Mouse (Mus musculus) midbrain, embryonic 14.5 days (tissue): ENCODE measurements around the gene Clasp2. TPM values are rescaled to one million over a fixed set of nuclear protein-coding genes. Genes with fewer than 3 reads are reported as not detected.
"Not testable (repeated sequence)": the region's sequence is repeated elsewhere in the genome, so short reads cannot be mapped to it uniquely, and the experiment has no call there.

Source experiments
- ATAC-seq: fragments of 200-750 bp; cut with Nextera tagmentation; 2 replicates; pipeline ENCODE4 v1.8.0; 2017; ENCODE audit warnings: moderate number of reproducible peaks, moderate library complexity; ENCODE audit not compliant: low FRiP score, low TSS enrichment
- DNase-seq: peaks from one replicate; pipeline ENCODE4 v3.0.0-alpha.2; 2015
- H3K27ac ChIP-seq: fragments of 300-500 bp; sonication (generic); replicated peaks from 2 replicates; pipeline ENCODE4 v1.5.1; 2014; ENCODE audit warnings: mild to moderate bottlenecking, low read depth, low read length, moderate library complexity
- H3K27me3 ChIP-seq: fragments of 300-500 bp; sonication (generic); 2 replicates; pipeline ENCODE4 v1.6.1; 2014; ENCODE audit warnings: low read length, control low read depth, mixed read lengths; ENCODE audit not compliant: control insufficient read depth, insufficient read depth
- H3K36me3 ChIP-seq: fragments of 300-500 bp; sonication (generic); 2 replicates; pipeline ENCODE4 v1.6.1; 2014; ENCODE audit warnings: low read length, control low read depth; ENCODE audit not compliant: control insufficient read depth, insufficient read depth
- H3K4me1 ChIP-seq: fragments of 300-500 bp; sonication (generic); 2 replicates; pipeline ENCODE4 v1.6.1; 2014; ENCODE audit warnings: mild to moderate bottlenecking, antibody characterized with exemption, low read length, control low read depth; ENCODE audit not compliant: control insufficient read depth, insufficient read depth
- H3K4me2 ChIP-seq: fragments of 300-500 bp; sonication (generic); 2 replicates; pipeline ENCODE4 v1.6.1; 2014; ENCODE audit warnings: mild to moderate bottlenecking, low read length, moderate library complexity
- H3K4me3 ChIP-seq: fragments of 300-500 bp; sonication (generic); replicated peaks from 2 replicates; pipeline ENCODE4 v1.5.1; 2014; ENCODE audit warnings: low read depth, low read length
- H3K9ac ChIP-seq: fragments of 300-500 bp; sonication (generic); replicated peaks from 2 replicates; pipeline ENCODE4 v1.6.1; 2014; ENCODE audit warnings: mild to moderate bottlenecking, low read length, moderate library complexity
- H3K9me3 ChIP-seq: fragments of 300-500 bp; sonication (generic); 2 replicates; pipeline ENCODE4 v1.6.1; 2016; ENCODE audit warnings: low read length, control low read depth, mixed read lengths; ENCODE audit not compliant: control insufficient read depth
- WGBS: fragments of 180-500 bp; shearing (Covaris S2); extraction: QIAGEN DNeasy Blood & Tissue Kit; methylation state at CpG from one replicate; pipeline ENCODE4 v1.1.7; 2014; 5-methylcytosine and 5-hydroxymethylcytosine counted together
- polyA plus RNA-seq: library from polyadenylated mRNA; unstranded; fragments of >200 nt; fragmentation: Nextera tagmentation; extraction: Ambion mirVana; gene quantifications from 2 replicates; pipeline ENCODE4 v1.2.1, GENCODE M21; 2014

The Clasp2 gene
- polyA plus RNA-seq, 1 experiment from 2014 or later = 150 TPM

- no peak overlapping the region for H3K4me2 ChIP-seq
- no peaks in the 10 kb centered on the region for H3K36me3 ChIP-seq
- 87% methylated on average over 3 of the region's 3 CpGs for WGBS
- H3K9me3 ChIP-seq = no peaks in the 10 kb centered on the region
- no peak for DNase-seq
- no peak overlapping the region for H3K4me3 ChIP-seq
- ATAC-seq = no peak
- no peak overlapping the region for H3K9ac ChIP-seq
- no peaks in the 10 kb centered on the region for H3K27me3 ChIP-seq
- H3K4me1 ChIP-seq = 0 out of 2 replicates have a peak, but pooled peaks cover 4% of the 10 kb centered on the region
- no peak overlapping the region for H3K27ac ChIP-seq
Observed at GRCm38 (mm10) chr9:113780863-113781262, 39.6 kb downstream of the Clasp2 start.

GRCm38 (mm10) chr9:113782362-113783005 lies 41.2 kb downstream of the Clasp2 start:
- ATAC-seq (no peak), DNase-seq (no peak)
- no peaks in the 10 kb centered on the region for H3K36me3 ChIP-seq
- H3K4me1 ChIP-seq = 0 out of 2 replicates have a peak, but pooled peaks cover 4% of the 10 kb centered on the region
- no peak overlapping the region for H3K4me3 ChIP-seq
- 45% methylated on average over 4 of the region's 4 CpGs for WGBS
- no peak overlapping the region for H3K9ac ChIP-seq
- no peak overlapping the region for H3K4me2 ChIP-seq
- H3K27me3 ChIP-seq = no peaks in the 10 kb centered on the region
- no peaks in the 10 kb centered on the region for H3K9me3 ChIP-seq
- H3K27ac ChIP-seq = 0 out of 2 replicates have a peak overlapping the region, but pooled peaks have one; percentile 20

- Histone ChIP-seq H3K4me2 (no peak overlapping the region), H3K9me3 (no peaks in the 10 kb centered on the region), H3K27ac (no peak overlapping the region), H3K4me3 (no peak overlapping the region), H3K4me1 (0 out of 2 replicates have a peak, but pooled peaks cover 4% of the 10 kb centered on the region), H3K9ac (no peak overlapping the region), H3K27me3 (no peaks in the 10 kb centered on the region), H3K36me3 (no peaks in the 10 kb centered on the region)
- DNase-seq = no peak
- WGBS = 67% methylated on average over 5 of the region's 5 CpGs
- ATAC-seq = no peak
Observed at GRCm38 (mm10) chr9:113783674-113784073, 42.4 kb downstream of the Clasp2 start.

- ATAC-seq, H3K4me3 ChIP-seq, H3K9ac ChIP-seq, H3K27ac ChIP-seq, H3K36me3 ChIP-seq, H3K27me3 ChIP-seq, DNase-seq, H3K9me3 ChIP-seq, H3K4me1 ChIP-seq, H3K4me2 ChIP-seq: not testable (repeated sequence)
- WGBS = 64% methylated on average over 4 of the region's 6 CpGs
Observed at GRCm38 (mm10) chr9:113789283-113789682, 48.0 kb downstream of the Clasp2 start.

- Histone ChIP-seq H3K4me1 (peaks cover 18% of the 10 kb centered on the region), H3K9me3 (no peaks in the 10 kb centered on the region), H3K36me3 (no peaks in the 10 kb centered on the region), H3K4me2 (peak overlapping the region; percentile 74), H3K27ac (peak overlapping the region; percentile 91), H3K27me3 (no peaks in the 10 kb centered on the region), H3K9ac (peak overlapping the region; percentile 55), H3K4me3 (peak overlapping the region; percentile 43)
- peak; percentile 91 for DNase-seq
- ATAC-seq = peak; percentile 94
- under 1% methylated on average over 17 of the region's 17 CpGs for WGBS
Observed at GRCm38 (mm10) chr9:113792651-113793512, 51.6 kb downstream of the Clasp2 start.

- Histone ChIP-seq H3K36me3 (no peaks in the 10 kb centered on the region), H3K27me3 (no peaks in the 10 kb centered on the region), H3K27ac (peak overlapping the region; percentile 91), H3K9ac (peak overlapping the region; percentile 55), H3K4me3 (peak overlapping the region; percentile 43), H3K4me1 (peaks cover 18% of the 10 kb centered on the region), H3K4me2 (peak overlapping the region; percentile 74), H3K9me3 (no peaks in the 10 kb centered on the region)
- WGBS = 13% methylated on average over 3 of the region's 3 CpGs
- DNase-seq (peak; percentile 42), ATAC-seq (no peak)
Observed at GRCm38 (mm10) chr9:113793513-113793905, 52.2 kb downstream of the Clasp2 start.

GRCm38 (mm10) chr9:113793966-113794365 lies 52.7 kb downstream of the Clasp2 start:
- Histone ChIP-seq H3K27ac (peak overlapping the region; percentile 91), H3K4me1 (peaks cover 18% of the 10 kb centered on the region), H3K9me3 (no peaks in the 10 kb centered on the region), H3K36me3 (no peaks in the 10 kb centered on the region), H3K27me3 (no peaks in the 10 kb centered on the region), H3K4me2 (peak overlapping the region; percentile 74), H3K9ac (peak overlapping the region; percentile 55), H3K4me3 (peak overlapping the region; percentile 43)
- ATAC-seq (no peak), DNase-seq (peak; percentile 40)
- WGBS = 75% methylated on average over 2 of the region's 2 CpGs

- Histone ChIP-seq H3K27ac (no peak overlapping the region), H3K4me1 (peaks cover 16% of the 10 kb centered on the region), H3K4me3 (no peak overlapping the region), H3K4me2 (no peak overlapping the region), H3K9ac (no peak overlapping the region), H3K27me3 (no peaks in the 10 kb centered on the region), H3K9me3 (no peaks in the 10 kb centered on the region), H3K36me3 (no peaks in the 10 kb centered on the region)
- DNase-seq (no peak), ATAC-seq (no peak)
- 85% methylated on average over 5 of the region's 5 CpGs for WGBS
Observed at GRCm38 (mm10) chr9:113797206-113797605, 55.9 kb downstream of the Clasp2 start.
